Mouse (Mus musculus): ENCODE data around the gene Ccdc92b. TPM values are rescaled to one million over a fixed set of nuclear protein-coding genes. Genes with fewer than 3 reads are reported as not detected.
"Not testable (repeated sequence)": the region's sequence is repeated elsewhere in the genome, so short reads cannot be mapped to it uniquely, and the experiment has no call there.

Ccdc92b gene
- 2.6 and 3.3 TPM in 2 replicates for polyA plus RNA-seq (2015; fragmentation: Nextera tagmentation; extraction: Ambion mirVana)

- peak within 1 kb of the TSS; percentile 92 for H3K9ac ChIP-seq (ENCODE audit: low read depth, low read length)
- 1% methylated on average over 50 of the region's 63 CpGs for WGBS
These were observed at the start of gene Ccdc92b for GRCm38 (mm10) chr11:74619201-74619955. TSS of gene Ccdc92b (plus strand) at chr11:74619605.

GRCm38 (mm10) chr11:74569735-74570134 is 49.7 kb upstream of the Ccdc92b start:
- no peak overlapping the region for H3K9ac ChIP-seq (ENCODE audit: low read depth, low read length)
- WGBS, result 81% methylated on average over 6 of the region's 6 CpGs
- no peaks in the 10 kb centered on the region for H3K36me3 ChIP-seq (ENCODE audit: control insufficient read depth, insufficient read depth, low read length)
- H3K27me3 ChIP-seq (ENCODE audit: control insufficient read depth, insufficient read depth, low read depth, low read length), result no peaks in the 10 kb centered on the region
- no peak overlapping the region for H3K4me2 ChIP-seq (ENCODE audit: low read length)
- H3K27ac ChIP-seq (ENCODE audit: low read length), result no peak overlapping the region
- H3K4me3 ChIP-seq (ENCODE audit: low read depth, low read length), result no peak overlapping the region
- no peaks in the 10 kb centered on the region for H3K4me1 ChIP-seq (ENCODE audit: control insufficient read depth, insufficient read depth, low read length)
- no peaks in the 10 kb centered on the region for H3K9me3 ChIP-seq (replicated peaks; ENCODE audit: control insufficient read depth, low read length, poor library complexity, severe bottlenecking)
- no peak for ATAC-seq

More at GRCm38 (mm10) chr11:74619201-74619955, at the start of gene Ccdc92b:
- Histone ChIP-seq H3K36me3 (ENCODE audit: control insufficient read depth, insufficient read depth, low read length) (no peaks in the 10 kb centered on the region), H3K9me3 (replicated peaks; ENCODE audit: control insufficient read depth, low read length, poor library complexity, severe bottlenecking) (no peaks in the 10 kb centered on the region), H3K27me3 (ENCODE audit: control insufficient read depth, insufficient read depth, low read depth, low read length) (peaks cover under 1% of the 10 kb centered on the region), H3K4me3 (ENCODE audit: low read depth, low read length) (peak within 1 kb of the TSS; percentile 79), H3K4me1 (ENCODE audit: control insufficient read depth, insufficient read depth, low read length) (peaks cover 11% of the 10 kb centered on the region), H3K27ac (ENCODE audit: low read length) (peak within 1 kb of the TSS; percentile 25), H3K4me2 (ENCODE audit: low read length) (peak within 1 kb of the TSS; percentile 72)
- peak; percentile 88 for ATAC-seq

DNA sequence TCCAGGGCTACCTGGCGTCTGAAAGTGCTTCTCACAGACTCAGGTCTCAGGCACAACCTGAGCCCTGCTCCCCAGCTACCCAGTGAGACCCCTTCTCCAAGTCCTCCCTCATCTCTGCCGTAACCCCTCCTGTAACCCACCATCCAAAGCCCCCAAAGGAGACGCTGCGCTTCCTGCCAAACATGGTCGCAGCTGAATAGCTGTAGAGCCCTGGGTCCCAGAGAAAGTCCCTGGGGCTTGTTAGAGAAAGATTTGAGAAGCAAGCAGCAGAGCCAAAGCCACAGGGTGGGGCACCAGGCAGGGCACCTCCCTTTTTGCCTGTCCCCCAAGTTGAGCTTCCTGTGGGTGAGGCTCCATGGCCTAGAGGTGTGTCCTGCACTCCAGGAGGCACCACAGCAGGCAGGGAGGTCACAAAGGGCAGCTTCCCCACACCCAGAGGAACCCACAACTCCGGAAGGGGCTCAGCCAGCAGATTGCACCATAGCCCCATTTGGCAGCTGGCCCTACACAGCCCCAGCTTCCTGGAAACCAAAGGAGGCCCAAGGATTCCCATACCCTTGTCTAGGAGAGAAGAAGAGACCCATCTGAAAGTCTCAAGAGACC is 46.8 kb upstream of the Ccdc92b start:
- Histone ChIP-seq H3K4me1 (ENCODE audit: control insufficient read depth, insufficient read depth, low read length) (no peaks in the 10 kb centered on the region), H3K4me3 (ENCODE audit: low read depth, low read length) (no peak overlapping the region), H3K4me2 (ENCODE audit: low read length) (no peak overlapping the region), H3K9me3 (replicated peaks; ENCODE audit: control insufficient read depth, low read length, poor library complexity, severe bottlenecking) (no peaks in the 10 kb centered on the region), H3K9ac (ENCODE audit: low read depth, low read length) (no peak overlapping the region), H3K27me3 (ENCODE audit: control insufficient read depth, insufficient read depth, low read depth, low read length) (no peaks in the 10 kb centered on the region), H3K27ac (ENCODE audit: low read length) (no peak overlapping the region), H3K36me3 (ENCODE audit: control insufficient read depth, insufficient read depth, low read length) (no peaks in the 10 kb centered on the region)
- ATAC-seq, result no peak
- WGBS, result 74% methylated on average over 6 of the region's 6 CpGs

DNA sequence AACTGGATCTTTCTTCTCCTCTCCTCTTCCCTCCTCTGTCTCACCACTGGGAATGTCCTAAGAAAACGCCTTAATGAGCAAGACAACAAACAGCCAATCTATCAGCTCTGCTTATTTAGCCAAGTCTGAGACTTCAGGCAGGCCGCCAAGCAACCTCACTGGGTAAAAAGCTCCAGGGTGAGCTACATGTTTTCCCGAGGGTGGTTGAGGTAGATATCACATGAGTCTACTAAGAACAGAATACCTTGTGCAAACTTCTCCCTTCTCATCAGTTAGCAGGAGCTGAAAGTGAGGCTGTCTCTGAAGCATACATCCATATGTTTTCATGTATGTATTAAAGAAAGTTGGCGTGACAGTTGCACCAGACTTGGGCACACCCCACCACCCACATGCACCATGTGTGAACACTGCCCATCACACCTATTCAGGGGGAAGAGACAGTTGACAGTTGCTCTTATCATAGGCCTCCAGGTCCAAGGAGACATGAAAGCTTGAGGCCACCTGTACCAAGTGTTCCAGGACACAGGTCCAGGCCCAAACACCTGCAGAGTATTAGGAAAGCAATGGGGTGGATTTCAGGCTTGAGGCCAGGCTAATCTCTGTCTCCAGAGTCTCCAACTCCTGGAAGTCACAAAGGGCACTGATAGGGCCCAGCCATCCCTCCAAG is 44.5 kb upstream of the Ccdc92b start:
- Histone ChIP-seq H3K36me3 (ENCODE audit: control insufficient read depth, insufficient read depth, low read length) (no peaks in the 10 kb centered on the region), H3K4me3 (ENCODE audit: low read depth, low read length) (no peak overlapping the region), H3K9ac (ENCODE audit: low read depth, low read length) (no peak overlapping the region), H3K27me3 (ENCODE audit: control insufficient read depth, insufficient read depth, low read depth, low read length) (no peaks in the 10 kb centered on the region), H3K4me1 (ENCODE audit: control insufficient read depth, insufficient read depth, low read length) (no peaks in the 10 kb centered on the region), H3K4me2 (ENCODE audit: low read length) (no peak overlapping the region), H3K9me3 (replicated peaks; ENCODE audit: control insufficient read depth, low read length, poor library complexity, severe bottlenecking) (no peaks in the 10 kb centered on the region), H3K27ac (ENCODE audit: low read length) (no peak overlapping the region)
- WGBS, result 76% methylated on average over 4 of the region's 4 CpGs
- ATAC-seq, result no peak

GRCm38 (mm10) chr11:74575940-74576339 is 43.5 kb upstream of the Ccdc92b start:
- Histone ChIP-seq H3K9ac (ENCODE audit: low read depth, low read length) (no peak overlapping the region), H3K4me3 (ENCODE audit: low read depth, low read length) (no peak overlapping the region), H3K4me1 (ENCODE audit: control insufficient read depth, insufficient read depth, low read length) (no peaks in the 10 kb centered on the region), H3K36me3 (ENCODE audit: control insufficient read depth, insufficient read depth, low read length) (no peaks in the 10 kb centered on the region), H3K4me2 (ENCODE audit: low read length) (no peak overlapping the region), H3K9me3 (replicated peaks; ENCODE audit: control insufficient read depth, low read length, poor library complexity, severe bottlenecking) (no peaks in the 10 kb centered on the region), H3K27me3 (ENCODE audit: control insufficient read depth, insufficient read depth, low read depth, low read length) (no peaks in the 10 kb centered on the region), H3K27ac (ENCODE audit: low read length) (no peak overlapping the region)
- WGBS, result 77% methylated on average over 3 of the region's 3 CpGs
- ATAC-seq, result no peak

GRCm38 (mm10) chr11:74577068-74577467 is 42.3 kb upstream of the Ccdc92b start:
- no peak for ATAC-seq
- Histone ChIP-seq H3K9me3 (replicated peaks; ENCODE audit: control insufficient read depth, low read length, poor library complexity, severe bottlenecking) (no peaks in the 10 kb centered on the region), H3K4me2 (ENCODE audit: low read length) (no peak overlapping the region), H3K9ac (ENCODE audit: low read depth, low read length) (no peak overlapping the region), H3K27ac (ENCODE audit: low read length) (no peak overlapping the region), H3K27me3 (ENCODE audit: control insufficient read depth, insufficient read depth, low read depth, low read length) (no peaks in the 10 kb centered on the region), H3K4me1 (ENCODE audit: control insufficient read depth, insufficient read depth, low read length) (no peaks in the 10 kb centered on the region), H3K36me3 (ENCODE audit: control insufficient read depth, insufficient read depth, low read length) (no peaks in the 10 kb centered on the region), H3K4me3 (ENCODE audit: low read depth, low read length) (no peak overlapping the region)
- WGBS, result 73% methylated on average over 3 of the region's 3 CpGs

GRCm38 (mm10) chr11:74581333-74581732 is 38.1 kb upstream of the Ccdc92b start:
- H3K4me3 ChIP-seq (ENCODE audit: low read depth, low read length); H3K27me3 ChIP-seq (ENCODE audit: control insufficient read depth, insufficient read depth, low read depth, low read length); H3K36me3 ChIP-seq (ENCODE audit: control insufficient read depth, insufficient read depth, low read length); H3K4me2 ChIP-seq (ENCODE audit: low read length); ATAC-seq; H3K9ac ChIP-seq (ENCODE audit: low read depth, low read length); H3K9me3 ChIP-seq (replicated peaks; ENCODE audit: control insufficient read depth, low read length, poor library complexity, severe bottlenecking); H3K4me1 ChIP-seq (ENCODE audit: control insufficient read depth, insufficient read depth, low read length); H3K27ac ChIP-seq (ENCODE audit: low read length): not testable (repeated sequence)
- WGBS, result 58% methylated on average over 4 of the region's 4 CpGs

DNA sequence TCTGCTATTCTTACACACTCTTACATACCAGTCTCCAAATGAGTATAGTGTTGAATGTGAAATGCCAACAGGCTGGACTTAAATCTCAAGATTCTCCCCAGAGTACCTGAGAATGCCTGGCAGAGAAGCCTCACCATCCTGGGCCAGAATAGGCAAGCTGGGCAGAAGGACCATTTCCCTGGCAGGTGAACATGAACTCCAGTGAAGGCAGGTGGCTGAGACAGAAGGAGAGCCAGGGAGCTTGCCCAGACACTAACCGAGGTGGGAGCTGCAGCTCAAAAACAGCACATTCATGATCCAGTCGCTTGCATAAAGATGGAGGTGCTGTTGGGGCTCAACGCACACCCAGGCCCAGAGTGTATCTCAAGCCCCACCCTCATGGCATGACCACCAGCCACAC is 36.9 kb upstream of the Ccdc92b start:
- Histone ChIP-seq H3K36me3 (ENCODE audit: control insufficient read depth, insufficient read depth, low read length) (no peaks in the 10 kb centered on the region), H3K4me1 (ENCODE audit: control insufficient read depth, insufficient read depth, low read length) (0 out of 2 replicates have a peak, but pooled peaks cover 5% of the 10 kb centered on the region), H3K9ac (ENCODE audit: low read depth, low read length) (no peak overlapping the region), H3K27ac (ENCODE audit: low read length) (no peak overlapping the region), H3K4me2 (ENCODE audit: low read length) (no peak overlapping the region), H3K9me3 (replicated peaks; ENCODE audit: control insufficient read depth, low read length, poor library complexity, severe bottlenecking) (no peaks in the 10 kb centered on the region), H3K27me3 (ENCODE audit: control insufficient read depth, insufficient read depth, low read depth, low read length) (no peaks in the 10 kb centered on the region), H3K4me3 (ENCODE audit: low read depth, low read length) (no peak overlapping the region)
- WGBS, result 79% methylated on average over 3 of the region's 3 CpGs
- ATAC-seq, result no peak

GRCm38 (mm10) chr11:74583824-74584349 is 35.5 kb upstream of the Ccdc92b start:
- Histone ChIP-seq H3K27ac (ENCODE audit: low read length) (no peak overlapping the region), H3K27me3 (ENCODE audit: control insufficient read depth, insufficient read depth, low read depth, low read length) (no peaks in the 10 kb centered on the region), H3K4me2 (ENCODE audit: low read length) (no peak overlapping the region), H3K9ac (ENCODE audit: low read depth, low read length) (no peak overlapping the region), H3K4me1 (ENCODE audit: control insufficient read depth, insufficient read depth, low read length) (peaks cover 17% of the 10 kb centered on the region; the same call in 1 of the 2 replicates), H3K4me3 (ENCODE audit: low read depth, low read length) (no peak overlapping the region), H3K36me3 (ENCODE audit: control insufficient read depth, insufficient read depth, low read length) (no peaks in the 10 kb centered on the region), H3K9me3 (replicated peaks; ENCODE audit: control insufficient read depth, low read length, poor library complexity, severe bottlenecking) (no peaks in the 10 kb centered on the region)
- no peak for ATAC-seq
- 70% methylated on average over 7 of the region's 7 CpGs for WGBS

Data from midbrain, embryonic 16.5 days (tissue).